Mouse (Mus musculus) liver, embryonic 15.5 days (tissue): Measurements from ENCODE around the gene Map2. TPM values are rescaled to one million over a fixed set of nuclear protein-coding genes. Genes with fewer than 3 reads are reported as not detected.

Experiments
- ATAC-seq: fragments of 200-750 bp; cut with Nextera tagmentation; 2 replicates; pipeline ENCODE4 v1.8.0; 2017; ENCODE audit warnings: moderate number of reproducible peaks, mild to moderate bottlenecking, moderate library complexity; ENCODE audit not compliant: insufficient read depth
- H3K27ac ChIP-seq: fragments of 300-500 bp; sonication (generic); replicated peaks from 2 replicates; pipeline ENCODE4 v1.5.1; 2015; ENCODE audit warnings: mild to moderate bottlenecking, inconsistent platforms
- H3K27me3 ChIP-seq: fragments of 300-500 bp; sonication (generic); 2 replicates; pipeline ENCODE4 v1.6.1; 2015; ENCODE audit warnings: mild to moderate bottlenecking, inconsistent platforms
- H3K36me3 ChIP-seq: fragments of 300-500 bp; sonication (generic); replicated peaks from 2 replicates; pipeline ENCODE4 v1.6.1; 2015; ENCODE audit warnings: moderate library complexity, mild to moderate bottlenecking, inconsistent platforms
- H3K4me1 ChIP-seq: fragments of 300-500 bp; sonication (generic); replicated peaks from 2 replicates; pipeline ENCODE4 v1.6.1; 2015; ENCODE audit warnings: inconsistent platforms
- H3K4me2 ChIP-seq: fragments of 300-500 bp; sonication (generic); 2 replicates; pipeline ENCODE4 v1.6.1; 2015; ENCODE audit warnings: moderate library complexity, mild to moderate bottlenecking, inconsistent platforms
- H3K4me3 ChIP-seq: fragments of 300-500 bp; sonication (generic); replicated peaks from 2 replicates; pipeline ENCODE4 v1.5.1; 2015; ENCODE audit warnings: mild to moderate bottlenecking, inconsistent platforms
- H3K9ac ChIP-seq: fragments of 300-500 bp; sonication (generic); 2 replicates; pipeline ENCODE4 v1.6.1; 2015; ENCODE audit warnings: moderate library complexity, mild to moderate bottlenecking, inconsistent platforms
- H3K9me3 ChIP-seq: fragments of 300-500 bp; sonication (generic); replicated peaks from 2 replicates; pipeline ENCODE4 v1.6.1; 2016; ENCODE audit warnings: inconsistent platforms
- WGBS: fragments of 180-500 bp; shearing (Covaris S2); methylation state at CpG from one replicate; pipeline ENCODE4 v1.1.7; 2015; ENCODE audit warnings: mixed read lengths; ENCODE audit not compliant: insufficient replicate concordance; 5-methylcytosine and 5-hydroxymethylcytosine counted together
- polyA plus RNA-seq: library from polyadenylated mRNA; unstranded; fragments of >200 nt; fragmentation: Nextera tagmentation; extraction: Ambion mirVana; gene quantifications from 2 replicates; pipeline ENCODE4 v1.2.1, GENCODE M21; 2015

Map2 gene
- polyA plus RNA-seq, 1 experiment from 2014 or later: 1.8 TPM

- no peak overlapping the region for H3K4me3 ChIP-seq
- no peak for ATAC-seq
- H3K27ac ChIP-seq: no peak overlapping the region
Measured at GRCm38 (mm10) chr1:66363285-66363684, 188.2 kb downstream of the Map2 start.

GRCm38 (mm10) chr1:66364386-66364785, 189.3 kb downstream of the Map2 start:
- no peak overlapping the region for H3K4me3 ChIP-seq
- H3K36me3 ChIP-seq: no peaks in the 10 kb centered on the region
- H3K4me1 ChIP-seq: no peaks in the 10 kb centered on the region
- no peak for ATAC-seq
- no peak overlapping the region for H3K27ac ChIP-seq
- no peaks in the 10 kb centered on the region for H3K27me3 ChIP-seq
- H3K9me3 ChIP-seq: no peaks in the 10 kb centered on the region
- H3K4me2 ChIP-seq: no peak overlapping the region
- WGBS: 64% methylated on average over 2 of the region's 2 CpGs
- H3K9ac ChIP-seq: no peak overlapping the region

More at GRCm38 (mm10) chr1:66363285-66363684, 188.2 kb downstream of the Map2 start:
- no peaks in the 10 kb centered on the region for H3K36me3 ChIP-seq
- 60% methylated on average over 9 of the region's 9 CpGs for WGBS
- no peak overlapping the region for H3K9ac ChIP-seq
- no peaks in the 10 kb centered on the region for H3K9me3 ChIP-seq
- no peak overlapping the region for H3K4me2 ChIP-seq
- no peaks in the 10 kb centered on the region for H3K4me1 ChIP-seq
- H3K27me3 ChIP-seq: no peaks in the 10 kb centered on the region

GRCm38 (mm10) chr1:66365600-66365999, 190.5 kb downstream of the Map2 start:
- no peaks in the 10 kb centered on the region for H3K27me3 ChIP-seq
- H3K27ac ChIP-seq: no peak overlapping the region
- no peak overlapping the region for H3K4me2 ChIP-seq
- no peak for ATAC-seq
- H3K4me3 ChIP-seq: no peak overlapping the region
- H3K9me3 ChIP-seq: no peaks in the 10 kb centered on the region
- H3K36me3 ChIP-seq: no peaks in the 10 kb centered on the region
- WGBS: 30% methylated on average over 4 of the region's 4 CpGs
- H3K9ac ChIP-seq: no peak overlapping the region
- no peaks in the 10 kb centered on the region for H3K4me1 ChIP-seq

GRCm38 (mm10) chr1:66369486-66369885, 194.4 kb downstream of the Map2 start:
- Histone ChIP-seq H3K4me3 (no peak overlapping the region), H3K9ac (no peak overlapping the region), H3K4me1 (no peaks in the 10 kb centered on the region), H3K36me3 (no peaks in the 10 kb centered on the region), H3K4me2 (no peak overlapping the region), H3K27me3 (no peaks in the 10 kb centered on the region), H3K27ac (no peak overlapping the region), H3K9me3 (no peaks in the 10 kb centered on the region)
- no peak for ATAC-seq
- 67% methylated on average over 7 of the region's 7 CpGs for WGBS

GRCm38 (mm10) chr1:66371371-66371770, 196.3 kb downstream of the Map2 start:
- no peak for ATAC-seq
- H3K9ac ChIP-seq: no peak overlapping the region
- no peak overlapping the region for H3K4me2 ChIP-seq
- 61% methylated on average over 2 of the region's 2 CpGs for WGBS
- H3K27me3 ChIP-seq: no peaks in the 10 kb centered on the region
- H3K4me3 ChIP-seq: no peak overlapping the region
- H3K36me3 ChIP-seq: no peaks in the 10 kb centered on the region
- H3K4me1 ChIP-seq: no peaks in the 10 kb centered on the region
- no peaks in the 10 kb centered on the region for H3K9me3 ChIP-seq
- no peak overlapping the region for H3K27ac ChIP-seq

GRCm38 (mm10) chr1:66386321-66386720, 211.2 kb downstream of the Map2 start:
- H3K36me3 ChIP-seq: no peaks in the 10 kb centered on the region
- WGBS: 88% methylated on average over 4 of the region's 4 CpGs
- no peak overlapping the region for H3K4me3 ChIP-seq

GRCm38 (mm10) chr1:66386751-66387452, 211.8 kb downstream of the Map2 start:
- no peak overlapping the region for H3K4me3 ChIP-seq
- H3K9me3 ChIP-seq: no peaks in the 10 kb centered on the region
- 72% methylated on average over 10 of the region's 10 CpGs for WGBS
- no peak overlapping the region for H3K4me2 ChIP-seq
- no peak overlapping the region for H3K27ac ChIP-seq
- H3K4me1 ChIP-seq: no peaks in the 10 kb centered on the region
- no peak for ATAC-seq
- H3K27me3 ChIP-seq: no peaks in the 10 kb centered on the region
- no peaks in the 10 kb centered on the region for H3K36me3 ChIP-seq
- H3K9ac ChIP-seq: no peak overlapping the region

More at GRCm38 (mm10) chr1:66386321-66386720, 211.2 kb downstream of the Map2 start:
- no peaks in the 10 kb centered on the region for H3K27me3 ChIP-seq
- no peak overlapping the region for H3K4me2 ChIP-seq
- no peak for ATAC-seq
- no peaks in the 10 kb centered on the region for H3K4me1 ChIP-seq
- no peak overlapping the region for H3K27ac ChIP-seq
- H3K9ac ChIP-seq: no peak overlapping the region
- no peaks in the 10 kb centered on the region for H3K9me3 ChIP-seq

GRCm38 (mm10) chr1:66388561-66388960, 213.5 kb downstream of the Map2 start:
- Histone ChIP-seq H3K9ac (no peak overlapping the region), H3K4me3 (no peak overlapping the region), H3K36me3 (no peaks in the 10 kb centered on the region), H3K27me3 (no peaks in the 10 kb centered on the region), H3K27ac (no peak overlapping the region), H3K4me2 (no peak overlapping the region), H3K4me1 (no peaks in the 10 kb centered on the region), H3K9me3 (no peaks in the 10 kb centered on the region)
- ATAC-seq: no peak
- 52% methylated on average over 8 of the region's 8 CpGs for WGBS

GRCm38 (mm10) chr1:66394944-66395637, 220.0 kb downstream of the Map2 start:
- no peaks in the 10 kb centered on the region for H3K36me3 ChIP-seq
- no peak overlapping the region for H3K27ac ChIP-seq
- ATAC-seq: no peak
- no peak overlapping the region for H3K9ac ChIP-seq
- 35% methylated on average over 8 of the region's 8 CpGs for WGBS
- no peaks in the 10 kb centered on the region for H3K9me3 ChIP-seq
- H3K4me2 ChIP-seq: no peak overlapping the region
- no peaks in the 10 kb centered on the region for H3K4me1 ChIP-seq
- no peaks in the 10 kb centered on the region for H3K27me3 ChIP-seq
- no peak overlapping the region for H3K4me3 ChIP-seq

GRCm38 (mm10) chr1:66395826-66396225, 220.8 kb downstream of the Map2 start:
- Histone ChIP-seq H3K4me1 (no peaks in the 10 kb centered on the region), H3K36me3 (no peaks in the 10 kb centered on the region), H3K4me2 (no peak overlapping the region), H3K4me3 (no peak overlapping the region), H3K27me3 (no peaks in the 10 kb centered on the region), H3K9ac (no peak overlapping the region), H3K9me3 (no peaks in the 10 kb centered on the region), H3K27ac (no peak overlapping the region)
- 54% methylated on average over 2 of the region's 2 CpGs for WGBS
- ATAC-seq: no peak

GRCm38 (mm10) chr1:66401902-66402301, 226.8 kb downstream of the Map2 start:
- no peak overlapping the region for H3K4me3 ChIP-seq
- no peak overlapping the region for H3K27ac ChIP-seq
- ATAC-seq: no peak
- 71% methylated on average over 9 of the region's 9 CpGs for WGBS
- H3K9ac ChIP-seq: no peak overlapping the region
- no peaks in the 10 kb centered on the region for H3K36me3 ChIP-seq
- no peaks in the 10 kb centered on the region for H3K4me1 ChIP-seq
- no peaks in the 10 kb centered on the region for H3K27me3 ChIP-seq
- no peak overlapping the region for H3K4me2 ChIP-seq
- no peaks in the 10 kb centered on the region for H3K9me3 ChIP-seq
